Mouse (Mus musculus) midbrain, embryonic 13.5 days (tissue): Measurements from ENCODE around the gene Wt1. TPM values are rescaled to one million over a fixed set of nuclear protein-coding genes. Genes with fewer than 3 reads are reported as not detected.
A peak's percentile ranks its signal among the peaks of the same experiment; 100 is the strongest.

Experiments used
- ATAC-seq: fragments of 200-750 bp; cut with Nextera tagmentation; 2 replicates; pipeline ENCODE4 v1.8.0; 2017; ENCODE audit warnings: mild to moderate bottlenecking, moderate TSS enrichment, moderate library complexity
- H3K27ac ChIP-seq: fragments of 300-500 bp; sonication (generic); 2 replicates; pipeline ENCODE4 v1.5.1; 2015; ENCODE audit warnings: inconsistent platforms, mild to moderate bottlenecking, moderate library complexity
- H3K27me3 ChIP-seq: fragments of 300-500 bp; sonication (generic); 2 replicates; pipeline ENCODE4 v1.6.1; 2015; ENCODE audit warnings: mild to moderate bottlenecking, inconsistent platforms
- H3K36me3 ChIP-seq: fragments of 300-500 bp; sonication (generic); 2 replicates; pipeline ENCODE4 v1.6.1; 2015; ENCODE audit warnings: mild to moderate bottlenecking, inconsistent platforms
- H3K4me1 ChIP-seq: fragments of 300-500 bp; sonication (generic); replicated peaks from 2 replicates; pipeline ENCODE4 v1.6.1; 2015; ENCODE audit warnings: inconsistent platforms
- H3K4me2 ChIP-seq: fragments of 300-500 bp; sonication (generic); replicated peaks from 2 replicates; pipeline ENCODE4 v1.6.1; 2015; ENCODE audit warnings: moderate library complexity, mild to moderate bottlenecking, inconsistent platforms
- H3K4me3 ChIP-seq: fragments of 300-500 bp; sonication (generic); replicated peaks from 2 replicates; pipeline ENCODE4 v1.5.1; 2015; ENCODE audit warnings: mild to moderate bottlenecking, inconsistent platforms
- H3K9ac ChIP-seq: fragments of 300-500 bp; sonication (generic); replicated peaks from 2 replicates; pipeline ENCODE4 v1.6.1; 2015; ENCODE audit warnings: mild to moderate bottlenecking, inconsistent platforms
- H3K9me3 ChIP-seq: fragments of 300-500 bp; sonication (generic); 2 replicates; pipeline ENCODE4 v1.6.1; 2016; ENCODE audit warnings: mild to moderate bottlenecking, inconsistent platforms
- WGBS: fragments of 180-500 bp; shearing (Covaris S2); methylation state at CpG from one replicate; pipeline ENCODE4 v1.1.7; 2015; 5-methylcytosine and 5-hydroxymethylcytosine counted together
- polyA plus RNA-seq: library from polyadenylated mRNA; unstranded; fragments of >200 nt; fragmentation: Nextera tagmentation; extraction: Ambion mirVana; gene quantifications from 2 replicates; pipeline ENCODE4 v1.2.1, GENCODE M21; 2015

Wt1 gene
- polyA plus RNA-seq, 1 experiment from 2014 or later: 0.11 TPM

- no peak overlapping the region for H3K4me2 ChIP-seq
- no peak overlapping the region for H3K4me3 ChIP-seq
- peaks cover 4% of the 10 kb centered on the region; the same call in 1 of the 2 replicates for H3K4me1 ChIP-seq
- H3K9me3 ChIP-seq: no peaks in the 10 kb centered on the region
- ATAC-seq: no peak
- no peaks in the 10 kb centered on the region for H3K27me3 ChIP-seq
- WGBS: 71% methylated on average over 7 of the region's 7 CpGs
- no peak overlapping the region for H3K9ac ChIP-seq
- H3K36me3 ChIP-seq: no peaks in the 10 kb centered on the region
- no peak overlapping the region for H3K27ac ChIP-seq
Measured at GRCm38 (mm10) chr2:105100541-105100940, 25.8 kb upstream of the Wt1 start.

- ATAC-seq: peak; percentile 93
Measured at GRCm38 (mm10) chr2:105108703-105109158, 17.6 kb upstream of the Wt1 start.

GRCm38 (mm10) chr2:105114074-105114473, 12.3 kb upstream of the Wt1 start:
- Histone ChIP-seq H3K27me3 (peaks cover 80% of the 10 kb centered on the region), H3K9ac (no peak overlapping the region), H3K36me3 (no peaks in the 10 kb centered on the region), H3K27ac (no peak overlapping the region), H3K4me2 (no peak overlapping the region), H3K4me3 (no peak overlapping the region), H3K4me1 (0 out of 2 replicates have a peak, but pooled peaks cover 6% of the 10 kb centered on the region), H3K9me3 (no peaks in the 10 kb centered on the region)
- ATAC-seq: no peak
- WGBS: 6% methylated on average over 9 of the region's 9 CpGs

More at GRCm38 (mm10) chr2:105108703-105109158, 17.6 kb upstream of the Wt1 start:
- H3K36me3 ChIP-seq: no peaks in the 10 kb centered on the region
- H3K4me3 ChIP-seq: no peak overlapping the region
- 5% methylated on average over 6 of the region's 6 CpGs for WGBS
- H3K9me3 ChIP-seq: no peaks in the 10 kb centered on the region
- H3K4me1 ChIP-seq: 0 out of 2 replicates have a peak, but pooled peaks cover 2% of the 10 kb centered on the region
- H3K9ac ChIP-seq: no peak overlapping the region
- H3K27me3 ChIP-seq: peaks cover 34% of the 10 kb centered on the region
- no peak overlapping the region for H3K27ac ChIP-seq
- no peak overlapping the region for H3K4me2 ChIP-seq

- Histone ChIP-seq H3K27ac (no peak overlapping the region), H3K9me3 (no peaks in the 10 kb centered on the region), H3K4me2 (no peak overlapping the region), H3K27me3 (peaks cover 91% of the 10 kb centered on the region), H3K4me3 (no peak overlapping the region), H3K4me1 (peaks cover 6% of the 10 kb centered on the region; the same call in 1 of the 2 replicates), H3K36me3 (no peaks in the 10 kb centered on the region), H3K9ac (no peak overlapping the region)
- 76% methylated on average over 8 of the region's 8 CpGs for WGBS
- ATAC-seq: no peak
Measured at GRCm38 (mm10) chr2:105117669-105118068, 8.7 kb upstream of the Wt1 start.

GRCm38 (mm10) chr2:105122216-105122615, 4.1 kb upstream of the Wt1 start:
- Histone ChIP-seq H3K36me3 (no peaks in the 10 kb centered on the region), H3K27me3 (peaks cover 97% of the 10 kb centered on the region), H3K9me3 (no peaks in the 10 kb centered on the region), H3K4me1 (peaks cover 15% of the 10 kb centered on the region), H3K27ac (no peak overlapping the region), H3K4me3 (no peak overlapping the region), H3K4me2 (no peak overlapping the region), H3K9ac (no peak overlapping the region)
- no peak for ATAC-seq
- 1% methylated on average over 8 of the region's 8 CpGs for WGBS

GRCm38 (mm10) chr2:105122886-105123285, 3.4 kb upstream of the Wt1 start:
- Histone ChIP-seq H3K27ac (no peak overlapping the region), H3K4me3 (no peak overlapping the region; the same call in 1 of the 2 replicates), H3K9ac (no peak overlapping the region), H3K9me3 (no peaks in the 10 kb centered on the region), H3K4me2 (peak overlapping the region; percentile 12; the same call in 1 of the 2 replicates), H3K27me3 (peaks cover 97% of the 10 kb centered on the region), H3K4me1 (peaks cover 19% of the 10 kb centered on the region), H3K36me3 (no peaks in the 10 kb centered on the region)
- ATAC-seq: no peak
- under 1% methylated on average over 27 of the region's 27 CpGs for WGBS

- no peak for ATAC-seq
- H3K4me3 ChIP-seq: no peak overlapping the region
- 2% methylated on average over 8 of the region's 8 CpGs for WGBS
Measured at GRCm38 (mm10) chr2:105123431-105123830, 2.9 kb upstream of the Wt1 start.

GRCm38 (mm10) chr2:105123881-105124280, 2.4 kb upstream of the Wt1 start:
- Histone ChIP-seq H3K27me3 (peaks cover 96% of the 10 kb centered on the region), H3K4me2 (no peak overlapping the region), H3K36me3 (no peaks in the 10 kb centered on the region), H3K27ac (no peak overlapping the region), H3K4me3 (no peak overlapping the region), H3K9ac (no peak overlapping the region), H3K4me1 (peaks cover 19% of the 10 kb centered on the region), H3K9me3 (no peaks in the 10 kb centered on the region)
- no peak for ATAC-seq
- WGBS: 1% methylated on average over 9 of the region's 9 CpGs

More at GRCm38 (mm10) chr2:105123431-105123830, 2.9 kb upstream of the Wt1 start:
- Histone ChIP-seq H3K27me3 (peaks cover 96% of the 10 kb centered on the region), H3K9me3 (no peaks in the 10 kb centered on the region), H3K4me2 (no peak overlapping the region), H3K27ac (no peak overlapping the region), H3K4me1 (peaks cover 19% of the 10 kb centered on the region), H3K9ac (no peak overlapping the region), H3K36me3 (no peaks in the 10 kb centered on the region)

GRCm38 (mm10) chr2:105124391-105124790, 1.9 kb upstream of the Wt1 start:
- WGBS: 2% methylated on average over 7 of the region's 7 CpGs
- H3K4me1 ChIP-seq: peaks cover 19% of the 10 kb centered on the region
- no peak for ATAC-seq
- H3K27ac ChIP-seq: no peak overlapping the region
- H3K27me3 ChIP-seq: peaks cover 96% of the 10 kb centered on the region
- H3K9me3 ChIP-seq: no peaks in the 10 kb centered on the region
- no peak overlapping the region for H3K9ac ChIP-seq
- no peak overlapping the region for H3K4me3 ChIP-seq
- H3K4me2 ChIP-seq: no peak overlapping the region
- no peaks in the 10 kb centered on the region for H3K36me3 ChIP-seq

- Histone ChIP-seq H3K4me2 (no peak overlapping the region), H3K36me3 (no peaks in the 10 kb centered on the region), H3K27me3 (peaks cover 96% of the 10 kb centered on the region), H3K9me3 (no peaks in the 10 kb centered on the region), H3K4me1 (peaks cover 19% of the 10 kb centered on the region), H3K4me3 (no peak overlapping the region), H3K27ac (no peak overlapping the region), H3K9ac (no peak overlapping the region)
- no peak for ATAC-seq
- under 1% methylated on average over 8 of the region's 8 CpGs for WGBS
Measured at GRCm38 (mm10) chr2:105125205-105125604, 1.1 kb upstream of the Wt1 start.

GRCm38 (mm10) chr2:105125641-105126040, 688 bp upstream of the Wt1 start:
- Histone ChIP-seq H3K9me3 (no peaks in the 10 kb centered on the region), H3K27ac (no peak overlapping the region), H3K4me2 (no peak overlapping the region), H3K4me3 (no peak overlapping the region), H3K27me3 (peaks cover 96% of the 10 kb centered on the region), H3K4me1 (peaks cover 21% of the 10 kb centered on the region), H3K36me3 (no peaks in the 10 kb centered on the region), H3K9ac (no peak overlapping the region)
- WGBS: 3% methylated on average over 15 of the region's 15 CpGs
- ATAC-seq: no peak

GRCm38 (mm10) chr2:105126691-105127530, 582 bp downstream of the Wt1 start:
- Histone ChIP-seq H3K4me2 (peak overlapping the region; percentile 36), H3K9ac (no peak overlapping the region), H3K4me3 (peak overlapping the region; percentile 24), H3K9me3 (no peaks in the 10 kb centered on the region), H3K4me1 (peaks cover 22% of the 10 kb centered on the region), H3K36me3 (no peaks in the 10 kb centered on the region), H3K27ac (no peak overlapping the region), H3K27me3 (peaks cover 96% of the 10 kb centered on the region)
- WGBS: under 1% methylated on average over 88 of the region's 92 CpGs
- ATAC-seq: peak; percentile 32
